Mouse (Mus musculus): ENCODE results near the gene Zcchc7. TPM values are rescaled to one million over a fixed set of nuclear protein-coding genes. Genes with fewer than 3 reads are reported as not detected.
A peak's percentile ranks its signal among the peaks of the same experiment; 100 is the strongest.

Zcchc7 gene
- polyA plus RNA-seq (2014; fragmentation: Nextera tagmentation; extraction: Ambion mirVana), result 22.3 and 22.9 TPM in 2 replicates

DNA sequence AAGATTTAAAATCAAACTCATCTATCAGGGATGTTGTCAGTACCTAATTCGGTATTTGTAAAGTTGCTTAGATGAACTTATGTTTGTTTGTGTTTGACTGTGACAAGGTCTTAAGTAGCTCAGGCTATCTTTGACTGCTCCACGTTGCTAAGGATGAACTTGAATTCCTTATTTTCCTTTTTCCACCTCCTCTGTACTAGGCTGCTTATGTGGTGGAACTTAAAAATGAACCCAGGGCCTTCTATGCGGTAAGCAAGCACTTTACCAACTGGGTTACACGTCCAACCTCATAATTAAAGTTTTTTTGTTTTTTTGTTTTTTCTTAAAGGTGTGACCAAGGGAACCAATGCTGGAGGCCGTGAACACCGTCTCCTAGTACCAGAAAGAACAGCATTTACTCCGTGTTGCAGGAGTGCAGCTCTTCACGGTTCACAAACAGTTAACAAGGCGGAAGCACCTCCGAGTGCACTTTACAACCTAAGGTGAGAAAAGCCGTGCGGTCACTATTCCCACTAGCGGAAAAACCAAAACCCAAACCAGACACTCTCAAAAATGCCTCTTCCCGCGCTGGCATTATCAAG, at the start of gene Zcchc7:
Zcchc7 (plus strand) TSS at position 325 of the 581 bp plus-strand sequence.
- Histone ChIP-seq H3K4me1 (ENCODE audit: control insufficient read depth, insufficient read depth, low read length) (no peaks in the 10 kb centered on the region), H3K4me2 (ENCODE audit: low read depth, severe bottlenecking) (peak within 1 kb of the TSS; percentile 80), H3K4me3 (ENCODE audit: low read depth, low read length) (peak within 1 kb of the TSS; percentile 93), H3K9ac (ENCODE audit: low read length) (peak within 1 kb of the TSS; percentile 85), H3K27me3 (ENCODE audit: control insufficient read depth, insufficient read depth, low read length) (no peaks in the 10 kb centered on the region), H3K9me3 (ENCODE audit: control insufficient read depth, low read length) (no peaks in the 10 kb centered on the region), H3K27ac (replicated peaks; ENCODE audit: low read depth, low read length) (peak within 1 kb of the TSS; percentile 72), H3K36me3 (ENCODE audit: control insufficient read depth, insufficient read depth, low read length) (no peaks in the 10 kb centered on the region)
- WGBS, result 4% methylated on average over 15 of the region's 15 CpGs
- no peak for DNase-seq (ENCODE audit: low spot score)
- ATAC-seq (ENCODE audit: insufficient number of reproducible peaks, low FRiP score, low TSS enrichment, low read depth), result peak; percentile 23; the same call in 1 of the 2 replicates

DNA sequence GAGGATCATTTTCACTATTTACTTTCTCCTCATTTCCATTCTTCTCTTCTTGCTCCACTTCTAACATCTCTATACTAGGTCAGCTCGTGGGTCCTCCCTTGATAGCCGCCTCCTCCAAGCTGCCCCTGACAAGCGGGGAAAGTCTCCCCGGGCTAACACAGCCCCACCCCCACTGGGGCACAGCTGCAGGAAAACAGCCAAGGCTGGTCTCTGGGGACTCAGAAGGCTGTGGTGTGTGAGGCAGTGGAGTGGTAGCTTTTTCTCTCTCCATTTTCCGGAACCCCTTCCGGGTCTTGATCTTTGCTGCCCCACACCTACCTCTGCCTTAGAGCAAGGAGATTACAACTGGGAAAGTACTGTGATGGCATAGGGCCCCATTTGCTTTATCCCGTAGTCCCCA, 49.7 kb upstream of the Zcchc7 start:
- 3% methylated on average over 7 of the region's 7 CpGs for WGBS

GRCm38 (mm10) chr4:44706865-44707264, 48.8 kb upstream of the Zcchc7 start:
- Histone ChIP-seq H3K9me3 (ENCODE audit: control insufficient read depth, low read length) (no peaks in the 10 kb centered on the region), H3K27ac (replicated peaks; ENCODE audit: low read depth, low read length) (no peak overlapping the region), H3K36me3 (ENCODE audit: control insufficient read depth, insufficient read depth, low read length) (no peaks in the 10 kb centered on the region), H3K4me2 (ENCODE audit: low read depth, severe bottlenecking) (no peak overlapping the region), H3K4me3 (ENCODE audit: low read depth, low read length) (no peak overlapping the region), H3K27me3 (ENCODE audit: control insufficient read depth, insufficient read depth, low read length) (peaks cover 93% of the 10 kb centered on the region), H3K4me1 (ENCODE audit: control insufficient read depth, insufficient read depth, low read length) (peaks cover 5% of the 10 kb centered on the region; the same call in 1 of the 2 replicates), H3K9ac (ENCODE audit: low read length) (no peak overlapping the region)
- no peak for DNase-seq (ENCODE audit: low spot score)
- 35% methylated on average over 1 of the region's 1 CpGs for WGBS
- ATAC-seq (ENCODE audit: insufficient number of reproducible peaks, low FRiP score, low TSS enrichment, low read depth), result no peak

More for the DNA sequence above, 49.7 kb upstream of the Zcchc7 start:
- ATAC-seq (ENCODE audit: insufficient number of reproducible peaks, low FRiP score, low TSS enrichment, low read depth) (no peak), DNase-seq (ENCODE audit: low spot score) (no peak)
- no peak overlapping the region for H3K27ac ChIP-seq (replicated peaks; ENCODE audit: low read depth, low read length)
- H3K9ac ChIP-seq (ENCODE audit: low read length), result no peak overlapping the region
- no peaks in the 10 kb centered on the region for H3K36me3 ChIP-seq (ENCODE audit: control insufficient read depth, insufficient read depth, low read length)
- H3K9me3 ChIP-seq (ENCODE audit: control insufficient read depth, low read length), result no peaks in the 10 kb centered on the region
- no peak overlapping the region for H3K4me2 ChIP-seq (ENCODE audit: low read depth, severe bottlenecking)
- H3K27me3 ChIP-seq (ENCODE audit: control insufficient read depth, insufficient read depth, low read length), result peaks cover 92% of the 10 kb centered on the region
- no peak overlapping the region for H3K4me3 ChIP-seq (ENCODE audit: low read depth, low read length)
- peaks cover 5% of the 10 kb centered on the region; the same call in 1 of the 2 replicates for H3K4me1 ChIP-seq (ENCODE audit: control insufficient read depth, insufficient read depth, low read length)

GRCm38 (mm10) chr4:44708311-44708710, 47.4 kb upstream of the Zcchc7 start:
- ATAC-seq (ENCODE audit: insufficient number of reproducible peaks, low FRiP score, low TSS enrichment, low read depth), result no peak
- no peak overlapping the region for H3K4me2 ChIP-seq (ENCODE audit: low read depth, severe bottlenecking)
- no peak overlapping the region for H3K27ac ChIP-seq (replicated peaks; ENCODE audit: low read depth, low read length)
- H3K9me3 ChIP-seq (ENCODE audit: control insufficient read depth, low read length), result no peaks in the 10 kb centered on the region
- DNase-seq (ENCODE audit: low spot score), result no peak
- peaks cover 95% of the 10 kb centered on the region for H3K27me3 ChIP-seq (ENCODE audit: control insufficient read depth, insufficient read depth, low read length)
- peaks cover 13% of the 10 kb centered on the region for H3K4me1 ChIP-seq (ENCODE audit: control insufficient read depth, insufficient read depth, low read length)
- WGBS, result 46% methylated on average over 8 of the region's 8 CpGs
- no peaks in the 10 kb centered on the region for H3K36me3 ChIP-seq (ENCODE audit: control insufficient read depth, insufficient read depth, low read length)
- H3K4me3 ChIP-seq (ENCODE audit: low read depth, low read length), result no peak overlapping the region
- no peak overlapping the region for H3K9ac ChIP-seq (ENCODE audit: low read length)

GRCm38 (mm10) chr4:44709091-44709695, 46.5 kb upstream of the Zcchc7 start:
- ATAC-seq (ENCODE audit: insufficient number of reproducible peaks, low FRiP score, low TSS enrichment, low read depth) (no peak), DNase-seq (ENCODE audit: low spot score) (no peak)
- H3K4me1 ChIP-seq (ENCODE audit: control insufficient read depth, insufficient read depth, low read length), result peaks cover 16% of the 10 kb centered on the region
- H3K9ac ChIP-seq (ENCODE audit: low read length), result no peak overlapping the region
- peaks cover 95% of the 10 kb centered on the region for H3K27me3 ChIP-seq (ENCODE audit: control insufficient read depth, insufficient read depth, low read length)
- H3K9me3 ChIP-seq (ENCODE audit: control insufficient read depth, low read length), result no peaks in the 10 kb centered on the region
- H3K4me2 ChIP-seq (ENCODE audit: low read depth, severe bottlenecking), result no peak overlapping the region
- no peak overlapping the region for H3K27ac ChIP-seq (replicated peaks; ENCODE audit: low read depth, low read length)
- no peak overlapping the region for H3K4me3 ChIP-seq (ENCODE audit: low read depth, low read length)
- no peaks in the 10 kb centered on the region for H3K36me3 ChIP-seq (ENCODE audit: control insufficient read depth, insufficient read depth, low read length)

- 28% methylated on average over 16 of the region's 16 CpGs for WGBS
- H3K4me3 ChIP-seq (ENCODE audit: low read depth, low read length), result no peak within 1 kb of the TSS
- no peak within 1 kb of the TSS for H3K9ac ChIP-seq (ENCODE audit: low read length)
These were observed 45.7 kb upstream of the Zcchc7 start, which contains the start of gene Pax5 for GRCm38 (mm10) chr4:44709740-44710700. TSS of gene Pax5 (minus strand) at chr4:44710487.

GRCm38 (mm10) chr4:44710701-44711097, 45.0 kb upstream of the Zcchc7 start:
- no peak overlapping the region for H3K4me3 ChIP-seq (ENCODE audit: low read depth, low read length)
- no peak overlapping the region for H3K4me2 ChIP-seq (ENCODE audit: low read depth, severe bottlenecking)
- no peak overlapping the region for H3K9ac ChIP-seq (ENCODE audit: low read length)
- H3K27me3 ChIP-seq (ENCODE audit: control insufficient read depth, insufficient read depth, low read length), result peaks cover 93% of the 10 kb centered on the region
- no peaks in the 10 kb centered on the region for H3K9me3 ChIP-seq (ENCODE audit: control insufficient read depth, low read length)
- no peak overlapping the region for H3K27ac ChIP-seq (replicated peaks; ENCODE audit: low read depth, low read length)
- H3K4me1 ChIP-seq (ENCODE audit: control insufficient read depth, insufficient read depth, low read length), result peaks cover 17% of the 10 kb centered on the region
- ATAC-seq (ENCODE audit: insufficient number of reproducible peaks, low FRiP score, low TSS enrichment, low read depth) (no peak), DNase-seq (ENCODE audit: low spot score) (peak; percentile 53)
- WGBS, result under 1% methylated on average over 30 of the region's 30 CpGs
- no peaks in the 10 kb centered on the region for H3K36me3 ChIP-seq (ENCODE audit: control insufficient read depth, insufficient read depth, low read length)

More at GRCm38 (mm10) chr4:44709740-44710700, 45.7 kb upstream of the Zcchc7 start, which contains the start of gene Pax5:
- H3K4me1 ChIP-seq (ENCODE audit: control insufficient read depth, insufficient read depth, low read length), result peaks cover 17% of the 10 kb centered on the region
- H3K9me3 ChIP-seq (ENCODE audit: control insufficient read depth, low read length), result no peaks in the 10 kb centered on the region
- H3K27me3 ChIP-seq (ENCODE audit: control insufficient read depth, insufficient read depth, low read length), result peaks cover 96% of the 10 kb centered on the region
- H3K4me2 ChIP-seq (ENCODE audit: low read depth, severe bottlenecking), result no peak within 1 kb of the TSS
- H3K36me3 ChIP-seq (ENCODE audit: control insufficient read depth, insufficient read depth, low read length), result no peaks in the 10 kb centered on the region
- H3K27ac ChIP-seq (replicated peaks; ENCODE audit: low read depth, low read length), result no peak within 1 kb of the TSS
- ATAC-seq (ENCODE audit: insufficient number of reproducible peaks, low FRiP score, low TSS enrichment, low read depth) (no peak), DNase-seq (ENCODE audit: low spot score) (no peak)

Measured in limb, embryonic 11.5 days (tissue).